Mouse (Mus musculus): ENCODE measurements around the gene Pgm2. TPM values are rescaled to one million over a fixed set of nuclear protein-coding genes. Genes with fewer than 3 reads are reported as not detected.

Gene Pgm2
- polyA plus RNA-seq, 1 experiment from 2014 or later, result 31.5 TPM

- WGBS, result 90% methylated on average over 10 of the region's 10 CpGs
- Histone ChIP-seq H3K4me2 (no peak overlapping the region), H3K4me1 (no peaks in the 10 kb centered on the region), H3K9ac (no peak overlapping the region), H3K4me3 (no peak overlapping the region), H3K9me3 (no peaks in the 10 kb centered on the region), H3K27ac (no peak overlapping the region), H3K36me3 (no peaks in the 10 kb centered on the region), H3K27me3 (no peaks in the 10 kb centered on the region)
- ATAC-seq (ENCODE audit: insufficient number of reproducible peaks, low FRiP score, low TSS enrichment, low read depth), result no peak
These were observed 76.3 kb downstream of the Pgm2 start for GRCm38 (mm10) chr5:64168990-64169540.

- WGBS, result 70% methylated on average over 3 of the region's 3 CpGs
- ATAC-seq (ENCODE audit: insufficient number of reproducible peaks, low FRiP score, low TSS enrichment, low read depth), result no peak
- Histone ChIP-seq H3K27ac (no peak overlapping the region), H3K9me3 (no peaks in the 10 kb centered on the region), H3K27me3 (no peaks in the 10 kb centered on the region), H3K4me3 (no peak overlapping the region), H3K36me3 (no peaks in the 10 kb centered on the region), H3K4me1 (no peaks in the 10 kb centered on the region), H3K4me2 (no peak overlapping the region), H3K9ac (no peak overlapping the region)
These were observed 80.1 kb downstream of the Pgm2 start for GRCm38 (mm10) chr5:64172884-64173283.

DNA sequence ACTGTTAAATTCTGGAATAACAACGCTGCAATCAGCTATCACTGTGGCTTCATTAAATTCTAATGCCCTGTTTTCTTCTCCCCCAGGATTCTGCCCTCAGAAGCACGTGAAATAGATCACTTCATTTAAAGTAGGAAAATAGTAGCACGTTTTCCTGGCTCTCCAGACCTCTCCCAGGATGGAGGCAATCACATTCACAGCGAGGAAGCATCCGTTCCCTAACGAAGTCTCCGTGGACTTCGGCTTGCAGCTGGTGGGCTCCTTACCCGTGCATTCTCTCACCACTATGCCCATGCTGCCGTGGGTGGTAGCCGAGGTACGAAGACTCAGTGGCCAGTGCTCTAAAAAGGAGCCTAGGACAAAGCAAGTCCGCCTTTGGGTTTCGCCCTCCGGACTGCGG lies 80.6 kb downstream of the Pgm2 start:
- 64% methylated on average over 16 of the region's 16 CpGs for WGBS
- ATAC-seq (ENCODE audit: insufficient number of reproducible peaks, low FRiP score, low TSS enrichment, low read depth), result no peak
- Histone ChIP-seq H3K4me3 (no peak overlapping the region), H3K4me2 (0 out of 2 replicates have a peak overlapping the region, but pooled peaks have one; percentile 2), H3K9ac (no peak overlapping the region), H3K36me3 (no peaks in the 10 kb centered on the region), H3K27me3 (no peaks in the 10 kb centered on the region), H3K27ac (no peak overlapping the region), H3K9me3 (no peaks in the 10 kb centered on the region), H3K4me1 (no peaks in the 10 kb centered on the region)

DNA sequence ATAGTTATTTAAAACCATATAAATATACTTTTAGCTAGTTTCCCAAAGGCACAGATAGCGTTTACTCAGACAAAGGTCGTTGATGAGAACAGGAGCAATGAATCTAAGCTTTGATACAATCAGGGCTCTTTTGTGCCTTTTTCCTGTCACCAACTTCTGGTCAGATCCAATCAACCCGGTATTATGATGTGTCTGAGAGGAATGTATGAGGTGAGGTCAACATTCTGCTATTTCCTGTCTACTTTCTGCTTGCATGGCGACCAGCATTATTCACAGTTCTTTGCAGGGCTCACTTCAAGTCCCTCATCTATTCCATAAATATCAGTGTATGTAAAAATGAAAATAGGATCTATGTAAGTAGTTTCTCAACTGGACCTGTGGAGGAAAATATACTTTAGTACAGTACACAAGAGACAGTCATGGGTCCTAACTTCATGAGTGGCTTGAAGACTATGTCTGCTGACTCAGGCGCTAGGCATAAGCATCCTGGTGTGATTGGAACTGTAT lies 81.7 kb downstream of the Pgm2 start:
- H3K9ac ChIP-seq, result no peak overlapping the region
- ATAC-seq (ENCODE audit: insufficient number of reproducible peaks, low FRiP score, low TSS enrichment, low read depth), result no peak
- 66% methylated on average over 5 of the region's 5 CpGs for WGBS

More for the DNA sequence above, 81.7 kb downstream of the Pgm2 start:
- no peak overlapping the region for H3K4me2 ChIP-seq
- no peaks in the 10 kb centered on the region for H3K36me3 ChIP-seq
- H3K27me3 ChIP-seq, result no peaks in the 10 kb centered on the region
- H3K4me3 ChIP-seq, result no peak overlapping the region
- H3K4me1 ChIP-seq, result no peaks in the 10 kb centered on the region
- H3K9me3 ChIP-seq, result no peaks in the 10 kb centered on the region
- no peak overlapping the region for H3K27ac ChIP-seq

Small RNA genes within 50 kb of the gene (microRNA-seq; reads per million reads assigned to microRNA genes)
- gene Gm22395 (not detected), gene Gm23967 (not detected)

Other genes starting within 250 kb of the Pgm2 start
- 22.7 and 23.8 TPM in 2 replicates for gene Rell1, start 124.1 kb upstream of the Pgm2 start, polyA plus RNA-seq (2015; fragmentation: Nextera tagmentation; extraction: Ambion mirVana)
- 16.4 and 18.4 TPM in 2 replicates for gene Tbc1d1, start 63.4 kb downstream of the Pgm2 start, polyA plus RNA-seq (2015; fragmentation: Nextera tagmentation; extraction: Ambion mirVana)

Data from limb, embryonic 15.5 days (tissue).